Mouse (Mus musculus) right cerebral cortex, adult 2 months (tissue): Measurements from ENCODE around the gene Zfp955b.
"Not testable (repeated sequence)": the region's sequence is repeated elsewhere in the genome, so short reads cannot be mapped to it uniquely, and the experiment has no call there.

Experiments
- DNase-seq, 2 experiments: peaks; one replicate each; pipeline ENCODE4 v3.0.0; 2021 to 2022; ENCODE audit warnings: low spot score in 2 of 2

Gene Zfp955b

DNA sequence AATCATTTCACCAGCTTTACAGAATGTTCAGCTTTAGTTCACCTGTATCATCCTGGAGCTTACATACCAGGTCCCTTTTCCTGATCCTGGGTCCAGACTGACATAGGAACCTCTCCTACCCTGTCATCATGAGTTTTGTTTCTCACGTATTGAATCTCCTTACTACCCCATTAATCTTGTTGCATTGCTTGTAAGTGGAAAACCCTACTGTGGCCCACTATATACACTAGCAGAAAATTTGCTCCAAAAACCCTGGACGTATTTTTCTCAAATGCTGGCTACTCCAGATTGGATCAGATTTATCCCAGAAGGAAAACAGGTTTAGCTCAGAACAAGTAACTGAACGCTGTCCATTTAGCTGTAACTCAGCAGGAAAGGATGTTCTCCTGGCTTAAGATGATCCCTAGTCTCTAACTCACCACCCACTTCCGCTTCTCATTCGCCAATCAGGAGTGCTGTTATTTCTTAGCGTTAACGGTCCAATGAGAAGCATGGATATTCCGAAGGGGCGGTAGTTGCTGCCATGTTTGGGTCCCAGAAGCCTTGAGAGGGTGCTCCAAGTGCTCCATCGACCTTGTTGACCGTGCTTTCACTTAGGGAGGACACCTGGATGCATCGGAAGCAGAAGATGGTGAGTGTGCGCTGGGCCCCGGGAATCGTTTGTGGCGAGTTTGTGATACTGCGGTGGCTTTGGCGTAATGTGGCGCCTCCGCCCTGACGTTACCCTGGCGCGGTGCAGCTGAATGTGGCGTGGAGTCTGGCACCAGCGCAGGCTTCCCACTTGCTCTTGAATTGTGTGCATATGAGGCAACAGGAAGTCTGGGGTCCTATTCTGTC, at the start of gene Zfp955b:
Gene Zfp955b, plus strand, starts transcription at position 506 of the 837 bp plus-strand sequence.
- not testable (repeated sequence) for DNase-seq

DNA sequence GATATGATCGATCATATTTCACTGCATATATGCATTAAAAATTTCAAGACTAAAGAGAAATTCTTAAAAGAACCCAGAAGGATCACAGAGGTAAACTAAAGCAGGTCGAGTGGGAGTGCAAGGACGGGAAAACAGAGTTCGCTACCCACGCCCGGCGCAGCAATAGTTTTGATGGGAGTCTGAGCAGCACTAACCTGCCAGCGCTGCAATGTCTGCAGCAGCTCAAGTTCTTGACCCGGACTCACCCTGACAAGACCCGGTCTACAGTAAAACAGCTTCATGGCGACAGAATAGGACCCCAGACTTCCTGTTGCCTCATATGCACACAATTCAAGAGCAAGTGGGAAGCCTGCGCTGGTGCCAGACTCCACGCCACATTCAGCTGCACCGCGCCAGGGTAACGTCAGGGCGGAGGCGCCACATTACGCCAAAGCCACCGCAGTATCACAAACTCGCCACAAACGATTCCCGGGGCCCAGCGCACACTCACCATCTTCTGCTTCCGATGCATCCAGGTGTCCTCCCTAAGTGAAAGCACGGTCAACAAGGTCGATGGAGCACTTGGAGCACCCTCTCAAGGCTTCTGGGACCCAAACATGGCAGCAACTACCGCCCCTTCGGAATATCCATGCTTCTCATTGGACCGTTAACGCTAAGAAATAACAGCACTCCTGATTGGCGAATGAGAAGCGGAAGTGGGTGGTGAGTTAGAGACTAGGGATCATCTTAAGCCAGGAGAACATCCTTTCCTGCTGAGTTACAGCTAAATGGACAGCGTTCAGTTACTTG, 34.6 kb upstream of the Zfp955b start, which contains the start of gene Zfp955a:
Gene Zfp955a, minus strand, starts transcription at position 616 of the 789 bp plus-strand sequence.
- not testable (repeated sequence) for DNase-seq

DNA sequence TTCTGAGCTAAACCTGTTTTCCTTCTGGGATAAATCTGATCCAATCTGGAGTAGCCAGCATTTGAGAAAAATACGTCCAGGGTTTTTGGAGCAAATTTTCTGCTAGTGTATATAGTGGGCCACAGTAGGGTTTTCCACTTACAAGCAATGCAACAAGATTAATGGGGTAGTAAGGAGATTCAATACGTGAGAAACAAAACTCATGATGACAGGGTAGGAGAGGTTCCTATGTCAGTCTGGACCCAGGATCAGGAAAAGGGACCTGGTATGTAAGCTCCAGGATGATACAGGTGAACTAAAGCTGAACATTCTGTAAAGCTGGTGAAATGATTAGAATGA, 34.1 kb upstream of the Zfp955b start:
- DNase-seq = not testable (repeated sequence)

DNA sequence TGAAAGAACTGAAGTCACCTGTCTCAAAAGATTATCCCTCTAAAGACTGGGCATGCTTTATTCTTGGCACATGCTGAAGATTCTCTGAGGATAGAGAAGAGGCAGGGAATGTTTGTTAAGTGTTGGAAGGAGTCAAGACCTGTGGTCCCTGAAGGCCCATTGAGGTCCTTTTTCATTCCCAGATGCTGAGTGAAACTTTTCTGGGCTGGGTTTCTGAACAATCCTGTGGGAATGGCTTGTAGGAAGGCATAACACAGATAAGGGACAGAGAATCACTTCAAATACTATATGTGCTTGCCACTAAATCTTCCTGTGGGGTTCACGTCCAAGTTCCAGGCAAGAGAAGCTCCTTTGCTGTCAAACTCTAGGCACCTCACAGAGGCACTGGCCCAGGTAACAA, 25.0 kb upstream of the Zfp955b start, which contains the start of gene Olfr63:
Gene Olfr63, plus strand, starts transcription at position 301 of the 400 bp plus-strand sequence.
- no peak for DNase-seq

DNA sequence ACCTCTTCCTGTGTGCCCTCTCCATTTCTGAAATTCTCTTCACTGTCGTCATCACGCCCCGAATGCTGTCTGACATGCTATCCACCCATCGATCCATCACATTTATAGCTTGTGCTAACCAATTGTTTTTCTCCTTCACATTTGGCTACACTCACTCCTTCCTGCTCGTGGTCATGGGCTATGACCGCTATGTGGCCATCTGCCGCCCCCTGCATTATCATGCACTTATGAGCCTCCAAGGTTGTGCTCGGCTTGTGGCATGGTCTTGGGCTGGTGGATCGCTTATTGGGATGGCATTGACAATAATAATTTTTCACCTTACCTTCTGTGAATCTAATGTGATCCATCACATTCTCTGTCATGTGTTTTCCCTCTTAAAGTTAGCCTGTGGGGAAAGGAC, 20.4 kb upstream of the Zfp955b start:
- DNase-seq = no peak

DNA sequence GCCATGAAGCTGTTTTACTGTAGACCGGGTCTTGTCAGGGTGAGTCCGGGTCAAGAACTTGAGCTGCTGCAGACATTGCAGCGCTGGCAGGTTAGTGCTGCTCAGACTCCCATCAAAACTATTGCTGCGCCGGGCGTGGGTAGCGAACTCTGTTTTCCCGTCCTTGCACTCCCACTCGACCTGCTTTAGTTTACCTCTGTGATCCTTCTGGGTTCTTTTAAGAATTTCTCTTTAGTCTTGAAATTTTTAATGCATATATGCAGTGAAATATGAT, 469 bp downstream of the Zfp955b start:
- not testable (repeated sequence) for DNase-seq

DNA sequence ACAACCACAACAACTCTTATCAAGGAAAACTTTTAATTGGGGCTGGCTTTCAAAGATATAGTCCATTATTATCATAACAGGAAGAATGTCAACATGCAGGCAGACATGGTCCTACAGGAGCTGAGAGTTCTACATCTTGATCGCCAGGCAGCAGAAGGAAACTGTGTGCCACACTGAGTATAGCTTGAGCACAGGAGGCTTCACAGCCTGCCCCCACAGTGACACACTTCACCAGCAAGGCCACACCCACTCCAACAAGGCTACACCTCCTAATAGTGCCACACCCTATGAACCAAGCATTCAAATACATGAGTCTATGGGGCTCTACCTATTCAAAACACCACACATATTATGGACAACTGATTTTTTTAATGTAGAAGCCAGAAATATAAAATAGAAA, 63.6 kb downstream of the Zfp955b start:
- no peak for DNase-seq
